Mouse (Mus musculus) liver, embryonic 14.5 days (tissue): Measurements from ENCODE around the gene Zc2hc1b. TPM values are rescaled to one million over a fixed set of nuclear protein-coding genes. Genes with fewer than 3 reads are reported as not detected.

Experiments
- ATAC-seq: fragments of 200-750 bp; cut with Nextera tagmentation; 2 replicates; pipeline ENCODE4 v1.8.0; 2017; ENCODE audit warnings: moderate number of reproducible peaks, mild to moderate bottlenecking, moderate library complexity; ENCODE audit not compliant: insufficient read depth
- DNase-seq, 3 experiments: peaks; one replicate each; pipeline ENCODE4 v3.0.0-alpha.2; 2012 to 2013; ENCODE audit warnings: low read depth in 3 of 3, low spot score in 3 of 3
- H3K27ac ChIP-seq: fragments of 300-500 bp; sonication (generic); 2 replicates; pipeline ENCODE4 v1.5.1; 2014; ENCODE audit warnings: moderate library complexity, mild to moderate bottlenecking, control low read depth, inconsistent platforms
- H3K27me3 ChIP-seq: fragments of 300-500 bp; sonication (generic); 2 replicates; pipeline ENCODE4 v1.6.1; 2014; ENCODE audit warnings: mild to moderate bottlenecking, low read length, moderate library complexity; ENCODE audit not compliant: control insufficient read depth, insufficient read depth
- H3K36me3 ChIP-seq: fragments of 300-500 bp; sonication (generic); replicated peaks from 2 replicates; pipeline ENCODE4 v1.6.1; 2014; ENCODE audit warnings: low read depth; ENCODE audit not compliant: control insufficient read depth, insufficient read depth
- H3K4me1 ChIP-seq, 2 experiments: fragments of 200-500 bp in 1 of 2; fragments of 300-500 bp in 1 of 2; sonication (generic) in 1 of 2; replicated peaks; 2 replicates each; pipeline ENCODE4 v1.6.1; 2012 to 2014; ENCODE audit warnings: antibody characterized with exemption in 1 of 2, inconsistent platforms in 1 of 2, low read length in 1 of 2; ENCODE audit not compliant: control insufficient read depth in 2 of 2, insufficient read depth in 2 of 2
- H3K4me2 ChIP-seq: fragments of 300-500 bp; sonication (generic); 2 replicates; pipeline ENCODE4 v1.6.1; 2014; ENCODE audit warnings: low read depth, mild to moderate bottlenecking, control low read depth, moderate library complexity
- H3K4me3 ChIP-seq, 2 experiments: fragments of 200-500 bp in 1 of 2; fragments of 300-500 bp in 1 of 2; sonication (generic) in 1 of 2; 2 replicates each; pipeline ENCODE4 v1.5.1; 2012 to 2014; ENCODE audit warnings: low read depth in 2 of 2, low read length in 2 of 2, mild to moderate bottlenecking in 2 of 2, control low read depth in 1 of 2, inconsistent platforms in 1 of 2, moderate library complexity in 1 of 2; ENCODE audit not compliant: insufficient read depth in 1 of 2
- H3K9ac ChIP-seq: fragments of 300-500 bp; sonication (generic); replicated peaks from 2 replicates; pipeline ENCODE4 v1.6.1; 2014; ENCODE audit warnings: mild to moderate bottlenecking, control low read depth, moderate library complexity
- H3K9me3 ChIP-seq: fragments of 300-500 bp; sonication (generic); 2 replicates; pipeline ENCODE4 v1.6.1; 2016; ENCODE audit warnings: low read length, mixed read lengths; ENCODE audit not compliant: control insufficient read depth
- CTCF ChIP-seq: IDR thresholded peaks from 2 replicates; pipeline ENCODE4 v1.5.1; 2016; ENCODE audit warnings: antibody characterized with exemption, low read depth, control low read depth
- EP300 ChIP-seq: IDR thresholded peaks from 2 replicates; pipeline ENCODE4 v1.6.1; 2016; ENCODE audit warnings: antibody characterized with exemption, low read depth
- WGBS: fragments of 180-500 bp; shearing (Covaris S2); extraction: QIAGEN DNeasy Blood & Tissue Kit; methylation state at CpG from one replicate; pipeline ENCODE4 v1.1.7; 2014; ENCODE audit not compliant: insufficient replicate concordance; 5-methylcytosine and 5-hydroxymethylcytosine counted together
- polyA plus RNA-seq, 2 experiments: library from polyadenylated mRNA; depleted of rRNA in 1 of 2; stranded (reverse) in 1 of 2; unstranded in 1 of 2; fragments of >200 nt; fragmentation: Nextera tagmentation in 1 of 2; extraction: Ambion mirVana in 1 of 2; gene quantifications; 2 replicates each; pipeline versions ENCODE4 v1.2.1 to v1.2.3; 2012 to 2014

Zc2hc1b gene
- polyA plus RNA-seq (2012; rRNA removed) (not detected in 2 replicates), polyA plus RNA-seq (2014; fragmentation: Nextera tagmentation; extraction: Ambion mirVana) (not detected in 2 replicates)

DNA sequence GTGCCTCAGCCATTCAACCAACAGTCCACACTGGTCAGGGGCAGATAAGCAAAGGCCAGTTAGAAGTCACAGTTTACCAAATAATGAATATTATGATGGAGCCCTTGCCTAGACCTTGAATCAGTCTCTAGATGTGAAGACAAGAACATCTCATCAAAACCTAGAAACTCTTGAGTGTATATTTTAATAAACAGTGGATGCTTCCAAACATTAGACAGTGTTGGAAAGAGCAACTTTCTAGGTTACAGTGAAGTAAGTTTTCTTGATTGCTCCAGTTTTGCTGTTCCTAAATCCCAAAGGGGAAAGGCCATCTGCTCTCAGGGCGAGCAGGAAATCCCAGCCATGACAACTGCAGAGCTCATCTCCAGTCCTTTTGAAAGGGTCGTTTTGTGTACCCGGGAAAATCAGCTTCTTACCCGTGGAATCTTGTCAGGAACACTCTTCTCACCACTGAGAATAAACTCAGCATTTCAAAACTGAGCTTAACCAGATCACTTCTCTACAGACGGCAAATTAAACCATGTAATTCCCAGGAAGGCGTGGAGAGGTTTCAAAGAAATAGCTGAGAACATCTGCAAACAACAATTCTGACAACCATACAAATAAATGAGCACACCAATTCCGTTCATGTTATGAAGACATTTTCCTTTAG lies at the start of gene Zc2hc1b:
Zc2hc1b (minus strand) TSS at position 51 of the 652 bp plus-strand sequence.
- no peak for DNase-seq
- ATAC-seq, result no peak
- Histone ChIP-seq H3K4me1 (no peaks in the 10 kb centered on the region), H3K4me3 (no peak within 1 kb of the TSS), H3K36me3 (peaks cover 37% of the 10 kb centered on the region), H3K9me3 (no peaks in the 10 kb centered on the region), H3K27ac (no peak within 1 kb of the TSS), H3K4me2 (no peak within 1 kb of the TSS), H3K27me3 (no peaks in the 10 kb centered on the region), H3K9ac (no peak within 1 kb of the TSS)
- TF ChIP-seq EP300 (no peak), CTCF (no peak)
- 69% methylated on average over 7 of the region's 7 CpGs for WGBS

DNA sequence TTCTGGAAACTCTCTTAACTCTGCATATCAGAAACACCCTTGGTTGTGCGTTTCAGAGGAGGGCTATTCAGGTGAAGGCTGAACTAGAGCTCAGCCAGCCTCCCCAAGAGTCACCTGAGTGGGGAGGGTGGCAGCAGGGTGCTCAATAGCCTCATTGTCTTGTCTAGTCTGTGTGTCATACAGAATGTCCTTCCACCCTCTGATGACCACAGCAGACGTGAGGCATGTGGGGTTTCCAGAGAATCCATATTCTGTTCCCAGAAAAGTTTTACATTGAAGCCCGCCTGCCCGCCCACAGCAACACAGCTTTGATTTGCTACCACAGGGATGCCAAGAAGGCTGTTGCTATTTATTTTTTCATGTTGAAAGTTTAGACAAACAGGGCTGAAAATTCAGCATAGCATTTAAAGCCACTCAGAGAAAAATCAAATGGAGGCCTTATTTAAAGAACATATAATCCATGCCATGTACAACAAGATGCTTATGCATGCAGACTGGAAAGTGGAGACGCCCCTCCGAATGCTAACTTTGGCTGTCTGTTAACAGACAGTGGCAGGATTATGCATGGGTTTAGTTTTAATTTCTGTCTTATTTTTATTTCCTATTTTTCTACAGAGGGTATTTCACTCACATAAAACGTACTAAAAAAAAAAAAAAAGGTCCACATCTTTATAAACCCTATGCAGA lies 47.7 kb upstream of the Zc2hc1b start:
- no peak for DNase-seq
- H3K36me3 ChIP-seq, result no peaks in the 10 kb centered on the region
- no peaks in the 10 kb centered on the region for H3K9me3 ChIP-seq
- 58% methylated on average over 7 of the region's 7 CpGs for WGBS
- no peaks in the 10 kb centered on the region; a peak in 1 of 4 replicates for H3K4me1 ChIP-seq
- H3K4me3 ChIP-seq, result no peak overlapping the region
- TF ChIP-seq EP300 (no peak), CTCF (no peak)
- no peaks in the 10 kb centered on the region for H3K27me3 ChIP-seq
- no peak overlapping the region for H3K27ac ChIP-seq
- no peak overlapping the region for H3K9ac ChIP-seq
- no peak for ATAC-seq
- no peak overlapping the region for H3K4me2 ChIP-seq

DNA sequence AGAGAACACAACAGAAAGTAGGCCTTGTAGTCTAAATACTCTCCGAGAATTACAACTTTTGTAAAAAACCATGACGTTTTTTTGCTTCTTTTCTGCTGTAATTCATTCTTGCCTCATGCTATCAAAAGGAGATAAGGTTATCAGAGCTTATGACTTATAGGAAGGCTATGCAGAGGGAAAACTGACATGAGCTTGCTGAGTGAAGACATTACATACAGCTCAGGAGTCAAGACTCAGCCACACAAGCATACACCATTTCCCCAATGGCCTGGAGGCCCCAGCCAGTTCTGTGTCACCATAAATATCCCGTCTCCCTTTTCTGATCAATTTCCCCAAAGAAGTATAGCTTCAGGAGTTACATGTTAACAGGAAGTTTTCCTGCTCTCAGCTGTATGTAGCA lies 44.3 kb upstream of the Zc2hc1b start:
- H3K9ac ChIP-seq, result no peak overlapping the region
- no peaks in the 10 kb centered on the region; a peak in 1 of 4 replicates for H3K4me1 ChIP-seq
- H3K36me3 ChIP-seq, result no peaks in the 10 kb centered on the region
- no peak for ATAC-seq
- TF ChIP-seq EP300, result no peak
- no peak overlapping the region for H3K27ac ChIP-seq
- no peak overlapping the region for H3K4me2 ChIP-seq
- no peak for DNase-seq
- no peaks in the 10 kb centered on the region for H3K27me3 ChIP-seq
- H3K4me3 ChIP-seq, result no peak overlapping the region
- WGBS, result 66% methylated on average over 3 of the region's 3 CpGs
- H3K9me3 ChIP-seq, result no peaks in the 10 kb centered on the region

DNA sequence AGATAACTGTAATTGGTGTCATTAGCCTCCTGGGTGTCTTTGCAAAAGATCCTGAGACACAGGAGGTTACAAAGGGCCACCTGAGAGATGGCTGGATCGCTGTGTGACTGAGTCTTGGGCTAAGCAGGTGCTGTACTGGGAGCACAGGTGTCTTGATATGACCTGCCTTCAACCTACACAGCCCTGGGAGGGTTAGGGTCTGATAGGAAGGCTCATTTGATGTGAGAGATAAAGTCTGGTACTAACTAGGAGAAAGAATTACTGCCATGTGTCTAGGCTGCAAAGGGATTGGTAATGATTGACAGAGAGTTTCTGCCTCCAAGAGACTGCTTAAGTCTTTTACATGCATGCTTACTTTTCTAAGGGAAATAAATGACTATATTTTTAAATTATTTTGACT lies 42.2 kb upstream of the Zc2hc1b start:
- TF ChIP-seq EP300 (no peak), CTCF (no peak)
- Histone ChIP-seq H3K4me2 (no peak overlapping the region), H3K36me3 (no peaks in the 10 kb centered on the region), H3K4me1 (peaks cover 0 to 5% of the 10 kb centered on the region in 2 experiments; a peak in 2 of 4 replicates), H3K27me3 (no peaks in the 10 kb centered on the region), H3K9me3 (no peaks in the 10 kb centered on the region), H3K9ac (no peak overlapping the region), H3K4me3 (no peak overlapping the region), H3K27ac (no peak overlapping the region)
- DNase-seq (no peak), ATAC-seq (no peak)
- WGBS, result 54% methylated on average over 1 of the region's 1 CpGs

DNA sequence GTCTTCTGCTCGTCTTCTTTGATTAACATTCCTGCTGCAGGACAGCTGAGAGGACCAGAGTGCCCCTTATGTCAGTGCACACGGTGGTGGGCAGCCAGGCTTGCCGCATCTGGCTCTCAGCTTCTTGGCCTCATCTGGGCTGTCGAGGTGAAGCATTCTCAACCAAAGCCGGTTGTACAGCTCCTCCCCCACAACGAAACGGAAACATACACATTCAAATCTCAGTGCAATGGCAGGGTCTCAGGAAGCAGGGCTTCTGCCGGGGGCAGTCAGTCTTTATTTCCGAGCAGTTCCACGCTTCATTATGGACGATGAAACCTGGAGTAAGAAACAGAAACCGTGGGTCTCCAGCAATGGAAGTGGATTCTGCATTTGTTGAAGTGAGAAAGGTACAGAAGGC lies 36.1 kb upstream of the Zc2hc1b start:
- Histone ChIP-seq H3K27ac (no peak overlapping the region), H3K27me3 (no peaks in the 10 kb centered on the region)
- no peak for TF ChIP-seq CTCF
- no peak for TF ChIP-seq EP300

More for the DNA sequence above, 36.1 kb upstream of the Zc2hc1b start:
- WGBS, result 64% methylated on average over 12 of the region's 12 CpGs
- DNase-seq (no peak), ATAC-seq (no peak)
- Histone ChIP-seq H3K4me3 (no peak overlapping the region), H3K4me1 (peaks cover 0 to 12% of the 10 kb centered on the region in 2 experiments; a peak in 2 of 4 replicates), H3K9ac (no peak overlapping the region), H3K9me3 (no peaks in the 10 kb centered on the region), H3K4me2 (no peak overlapping the region), H3K36me3 (no peaks in the 10 kb centered on the region)
